Mouse (Mus musculus) stomach, postnatal 0 days (tissue): Measurements from ENCODE around the gene Fam122b. TPM values are rescaled to one million over a fixed set of nuclear protein-coding genes. Genes with fewer than 3 reads are reported as not detected.

Source experiments
- ATAC-seq: fragments of 200-750 bp; cut with Nextera tagmentation; 2 replicates; pipeline ENCODE4 v1.8.0; 2017; ENCODE audit not compliant: low FRiP score, low TSS enrichment
- DNase-seq: peaks from one replicate; pipeline ENCODE4 v3.0.0-alpha.2; 2016; ENCODE audit warnings: low spot score
- H3K27ac ChIP-seq: fragments of 300-500 bp; sonication (generic); replicated peaks from 2 replicates; pipeline ENCODE4 v1.5.1; 2014; ENCODE audit warnings: mild to moderate bottlenecking, control low read depth
- H3K27me3 ChIP-seq: fragments of 300-500 bp; sonication (generic); 2 replicates; pipeline ENCODE4 v1.6.1; 2014; ENCODE audit warnings: low read length; ENCODE audit not compliant: control insufficient read depth, insufficient read depth
- H3K36me3 ChIP-seq: fragments of 300-500 bp; sonication (generic); 2 replicates; pipeline ENCODE4 v1.6.1; 2014; ENCODE audit warnings: low read length, mixed read lengths; ENCODE audit not compliant: control insufficient read depth, insufficient read depth
- H3K4me1 ChIP-seq: fragments of 300-500 bp; sonication (generic); replicated peaks from 2 replicates; pipeline ENCODE4 v1.6.1; 2014; ENCODE audit warnings: antibody characterized with exemption; ENCODE audit not compliant: control insufficient read depth, insufficient read depth
- H3K4me2 ChIP-seq: fragments of 300-500 bp; sonication (generic); replicated peaks from 2 replicates; pipeline ENCODE4 v1.6.1; 2014; ENCODE audit warnings: low read depth, mild to moderate bottlenecking, control low read depth, moderate library complexity
- H3K4me3 ChIP-seq: fragments of 300-500 bp; sonication (generic); 2 replicates; pipeline ENCODE4 v1.5.1; 2014; ENCODE audit warnings: low read depth, low read length, control low read depth
- H3K9ac ChIP-seq: fragments of 300-500 bp; sonication (generic); 2 replicates; pipeline ENCODE4 v1.6.1; 2014; ENCODE audit warnings: mild to moderate bottlenecking, low read length, control low read depth, mixed read lengths
- H3K9me3 ChIP-seq: fragments of 300-500 bp; sonication (generic); 2 replicates; pipeline ENCODE4 v1.6.1; 2016; ENCODE audit warnings: low read length; ENCODE audit not compliant: control insufficient read depth
- CTCF ChIP-seq: IDR thresholded peaks from 2 replicates; pipeline ENCODE4 v1.5.1; 2016; ENCODE audit warnings: antibody characterized with exemption, low read depth, mild to moderate bottlenecking, moderate library complexity
- EP300 ChIP-seq: optimal IDR thresholded peaks from 2 replicates; pipeline ENCODE3; 2016; ENCODE audit warnings: antibody characterized with exemption
- WGBS: fragments of 180-500 bp; shearing (Covaris S2); extraction: QIAGEN DNeasy Blood & Tissue Kit; methylation state at CpG from one replicate; pipeline ENCODE4 v1.1.7; 2014; 5-methylcytosine and 5-hydroxymethylcytosine counted together
- polyA plus RNA-seq: library from polyadenylated mRNA; unstranded; fragments of >200 nt; fragmentation: Nextera tagmentation; extraction: Ambion mirVana; gene quantifications from 2 replicates; pipeline ENCODE4 v1.2.1, GENCODE M21; 2015

Fam122b gene
- polyA plus RNA-seq, 1 experiment from 2014 or later: 4.0 TPM

- Histone ChIP-seq H3K27me3 (no peaks in the 10 kb centered on the region), H3K9ac (no peak overlapping the region), H3K36me3 (no peaks in the 10 kb centered on the region), H3K27ac (peak overlapping the region; percentile 76), H3K4me3 (no peak overlapping the region), H3K4me2 (no peak overlapping the region), H3K9me3 (no peaks in the 10 kb centered on the region), H3K4me1 (no peaks in the 10 kb centered on the region)
- ATAC-seq (peak; percentile 80), DNase-seq (peak; percentile 55)
- WGBS: 33% methylated on average over 7 of the region's 7 CpGs
- TF ChIP-seq EP300 (peak; percentile 24), CTCF (0 out of 2 replicates have a peak, but pooled peaks have one; percentile 1)
Observed at GRCm38 (mm10) chrX:53211756-53212483, 57.7 kb downstream of the Fam122b start.

- no peak for ATAC-seq
- H3K36me3 ChIP-seq: no peaks in the 10 kb centered on the region
- DNase-seq: no peak
- 68% methylated on average over 7 of the region's 7 CpGs for WGBS
- no peak overlapping the region for H3K9ac ChIP-seq
- no peaks in the 10 kb centered on the region for H3K27me3 ChIP-seq
- no peaks in the 10 kb centered on the region for H3K9me3 ChIP-seq
- no peak overlapping the region for H3K4me3 ChIP-seq
- H3K4me2 ChIP-seq: no peak overlapping the region
- no peaks in the 10 kb centered on the region for H3K4me1 ChIP-seq
- no peak overlapping the region for H3K27ac ChIP-seq
- TF ChIP-seq EP300 (no peak), CTCF (no peak)
Observed at GRCm38 (mm10) chrX:53209431-53209830, 60.2 kb downstream of the Fam122b start.

- Histone ChIP-seq H3K4me3 (no peak overlapping the region), H3K4me2 (no peak overlapping the region), H3K4me1 (no peaks in the 10 kb centered on the region), H3K36me3 (no peaks in the 10 kb centered on the region), H3K9ac (no peak overlapping the region), H3K27me3 (no peaks in the 10 kb centered on the region), H3K27ac (no peak overlapping the region), H3K9me3 (no peaks in the 10 kb centered on the region)
- ATAC-seq (no peak; the same call in 1 of the 2 replicates), DNase-seq (no peak)
- WGBS: 16% methylated on average over 3 of the region's 3 CpGs
- TF ChIP-seq CTCF (no peak), EP300 (no peak)
Observed at GRCm38 (mm10) chrX:53204690-53205311, 64.8 kb downstream of the Fam122b start.

- DNase-seq (no peak), ATAC-seq (no peak)
- H3K9me3 ChIP-seq: no peaks in the 10 kb centered on the region
- 77% methylated on average over 5 of the region's 5 CpGs for WGBS
- H3K4me1 ChIP-seq: no peaks in the 10 kb centered on the region
- no peaks in the 10 kb centered on the region for H3K36me3 ChIP-seq
- H3K4me2 ChIP-seq: no peak overlapping the region
- no peaks in the 10 kb centered on the region for H3K27me3 ChIP-seq
- H3K4me3 ChIP-seq: no peak overlapping the region
- no peak overlapping the region for H3K9ac ChIP-seq
- no peak overlapping the region for H3K27ac ChIP-seq
- TF ChIP-seq EP300 (no peak), CTCF (no peak)
Observed at GRCm38 (mm10) chrX:53201616-53202015, 68.0 kb downstream of the Fam122b start.

- H3K4me1 ChIP-seq: no peaks in the 10 kb centered on the region
- WGBS: 61% methylated on average over 4 of the region's 4 CpGs
- no peak overlapping the region for H3K4me2 ChIP-seq
- TF ChIP-seq CTCF (no peak), EP300 (no peak)
- H3K9me3 ChIP-seq: no peaks in the 10 kb centered on the region
- H3K27ac ChIP-seq: no peak overlapping the region
- ATAC-seq (peak; percentile 35; the same call in 1 of the 2 replicates), DNase-seq (no peak)
- no peaks in the 10 kb centered on the region for H3K27me3 ChIP-seq
- no peak overlapping the region for H3K9ac ChIP-seq
- no peaks in the 10 kb centered on the region for H3K36me3 ChIP-seq
- no peak overlapping the region for H3K4me3 ChIP-seq
Observed at GRCm38 (mm10) chrX:53197681-53198080, 71.9 kb downstream of the Fam122b start.

GRCm38 (mm10) chrX:53196392-53196791, 73.2 kb downstream of the Fam122b start:
- H3K36me3 ChIP-seq: no peaks in the 10 kb centered on the region
- no peak overlapping the region for H3K9ac ChIP-seq
- peak; percentile 15 for DNase-seq
- 74% methylated on average over 4 of the region's 5 CpGs for WGBS
- H3K9me3 ChIP-seq: no peaks in the 10 kb centered on the region
- H3K27ac ChIP-seq: no peak overlapping the region
- no peaks in the 10 kb centered on the region for H3K4me1 ChIP-seq
- H3K4me3 ChIP-seq: no peak overlapping the region
- no peak for TF ChIP-seq EP300
- no peak for TF ChIP-seq CTCF
- H3K27me3 ChIP-seq: no peaks in the 10 kb centered on the region
- no peak overlapping the region for H3K4me2 ChIP-seq
- ATAC-seq: no peak

Other genes with a start within 250 kb of the Fam122b start
- 1.2 and 1.6 TPM in 2 replicates for gene Plac1, start 29.7 kb downstream of the Fam122b start, polyA plus RNA-seq
- gene Fam122c, start 3.6 kb upstream of the Fam122b start, polyA plus RNA-seq: not detected in 2 replicates
- 28.9 and 30.0 TPM in 2 replicates for gene Mospd1, start 100.7 kb upstream of the Fam122b start, polyA plus RNA-seq
- gene Etd, start 165.1 kb upstream of the Fam122b start, polyA plus RNA-seq: not detected in 2 replicates